Mouse (Mus musculus): ENCODE measurements around the gene Ankrd6. TPM values are rescaled to one million over a fixed set of nuclear protein-coding genes. Genes with fewer than 3 reads are reported as not detected.

The Ankrd6 gene
- polyA plus RNA-seq, 1 experiment from 2014 or later, result 9.4 TPM

DNA sequence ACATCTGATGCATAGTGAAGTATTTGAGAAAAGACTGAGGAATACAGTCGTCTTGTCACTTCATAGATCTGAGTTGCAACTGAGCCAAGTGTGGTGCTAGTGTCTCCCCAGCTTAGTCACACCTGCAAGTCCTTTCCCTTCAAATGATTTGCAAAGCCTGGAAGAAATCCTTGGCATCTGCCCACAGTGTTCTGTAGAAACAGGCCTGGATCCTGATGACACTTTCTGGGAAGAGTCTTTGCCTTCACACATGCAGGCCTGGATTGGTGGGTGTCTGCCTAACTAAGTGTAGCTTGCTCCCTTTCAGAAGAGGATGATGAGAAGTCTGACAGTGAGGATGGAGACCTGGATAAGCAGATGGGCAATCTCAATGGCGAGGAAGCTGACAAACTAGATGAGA lies 193.2 kb downstream of the Ankrd6 start:
- no peak overlapping the region for H3K27ac ChIP-seq (replicated peaks; ENCODE audit: low read depth, low read length)
- H3K36me3 ChIP-seq (ENCODE audit: control insufficient read depth, insufficient read depth, low read length), result peaks cover 16% of the 10 kb centered on the region
- H3K27me3 ChIP-seq (ENCODE audit: control insufficient read depth, insufficient read depth, low read length), result no peaks in the 10 kb centered on the region
- no peak overlapping the region for H3K9ac ChIP-seq (ENCODE audit: low read length)
- ATAC-seq (ENCODE audit: insufficient number of reproducible peaks, low FRiP score, low TSS enrichment, low read depth) (no peak), DNase-seq (ENCODE audit: low spot score) (no peak)
- H3K4me1 ChIP-seq (ENCODE audit: control insufficient read depth, insufficient read depth, low read length), result no peaks in the 10 kb centered on the region
- 90% methylated on average over 2 of the region's 2 CpGs for WGBS
- no peaks in the 10 kb centered on the region for H3K9me3 ChIP-seq (ENCODE audit: control insufficient read depth, low read length)
- H3K4me3 ChIP-seq (ENCODE audit: low read depth, low read length), result no peak overlapping the region
- no peak overlapping the region for H3K4me2 ChIP-seq (ENCODE audit: low read depth, severe bottlenecking)

Other genes starting within 250 kb of the Ankrd6 start
- gene Lyrm2, start 150.6 kb downstream of the Ankrd6 start, polyA plus RNA-seq (2014; fragmentation: Nextera tagmentation; extraction: Ambion mirVana), result 114 and 127 TPM in 2 replicates
- gene Rragd, start 32.2 kb upstream of the Ankrd6 start, polyA plus RNA-seq (2014; fragmentation: Nextera tagmentation; extraction: Ambion mirVana), result 25.8 and 26.1 TPM in 2 replicates
- 40.9 and 42.2 TPM in 2 replicates for gene Ube2j1, start 80.6 kb upstream of the Ankrd6 start, polyA plus RNA-seq (2014; fragmentation: Nextera tagmentation; extraction: Ambion mirVana)
- gene Gabrr2, start 112.2 kb upstream of the Ankrd6 start, polyA plus RNA-seq (2014; fragmentation: Nextera tagmentation; extraction: Ambion mirVana), result 0.23 and 0.27 TPM in 2 replicates
- not detected in 2 replicates for gene Gabrr1, start 181.7 kb upstream of the Ankrd6 start, polyA plus RNA-seq (2014; fragmentation: Nextera tagmentation; extraction: Ambion mirVana)
- 0.69 and 0.95 TPM in 2 replicates for gene Pm20d2, start 238.9 kb upstream of the Ankrd6 start, polyA plus RNA-seq (2014; fragmentation: Nextera tagmentation; extraction: Ambion mirVana)

Data from limb, embryonic 11.5 days (tissue).